Mouse (Mus musculus): Measurements from ENCODE around the gene Kmt2e. TPM values are rescaled to one million over a fixed set of nuclear protein-coding genes. Genes with fewer than 3 reads are reported as not detected.

Gene Kmt2e
- 20.0 and 20.2 TPM in 2 replicates for polyA plus RNA-seq (2012; rRNA removed; ENCODE audit: low replicate concordance)

DNA sequence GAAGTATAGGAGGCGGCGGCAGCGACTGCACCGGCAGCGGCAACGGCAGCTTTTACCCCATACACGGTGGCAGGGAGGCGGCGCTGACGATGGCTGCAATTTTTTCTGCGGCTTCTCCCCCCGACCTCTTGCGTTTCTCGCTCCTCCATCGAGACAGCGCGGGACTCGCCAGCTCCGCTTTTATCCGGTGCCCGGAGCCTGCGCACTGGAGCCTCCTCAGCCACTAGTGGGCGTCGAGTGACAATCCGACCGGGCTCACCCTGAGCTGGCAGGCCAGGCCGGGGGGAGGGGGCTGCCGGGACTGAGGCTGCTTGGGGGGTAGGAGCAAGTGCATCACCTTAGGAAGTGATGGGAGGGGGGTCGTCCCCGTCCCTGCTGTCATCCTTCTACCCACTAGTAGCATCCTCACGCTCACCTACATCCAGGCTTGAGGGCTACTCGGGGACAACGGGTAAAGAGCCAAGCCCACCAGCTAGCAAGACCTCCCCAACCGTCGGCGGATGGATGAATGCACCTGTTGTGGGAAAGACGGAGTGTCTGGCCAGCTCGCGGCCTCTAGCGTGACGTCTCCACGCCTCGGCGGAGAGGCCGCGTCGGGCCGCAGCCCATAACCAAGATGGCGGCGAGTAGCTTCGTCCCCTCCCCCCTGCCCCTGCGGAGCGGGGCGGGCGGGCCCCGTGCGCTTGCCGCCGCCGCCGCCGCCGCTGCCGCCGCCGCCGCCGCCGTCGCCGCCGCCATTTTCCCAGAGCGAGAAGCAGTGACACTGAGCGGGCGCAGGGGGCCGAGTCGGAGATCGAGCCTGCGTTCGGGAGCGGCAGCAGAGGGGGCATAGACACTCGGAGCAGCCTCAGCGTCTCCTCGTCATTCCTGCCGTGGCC, at the start of gene Kmt2e:
Gene Kmt2e (plus strand): TSS at position 722 of the 878 bp plus-strand sequence.

